Mouse (Mus musculus) activated CD4-positive, CD25-positive, alpha-beta regulatory T cell (primary cell): ENCODE measurements around the gene Rrp15. TPM values are rescaled to one million over a fixed set of nuclear protein-coding genes. Genes with fewer than 3 reads are reported as not detected.

Experiments
- polyA plus RNA-seq, 2 experiments: library from polyadenylated mRNA; unstranded; fragments of 100-300 nt; shearing (Covaris generic); gene quantifications; one replicate each; pipeline ENCODE4 v1.2.1; 2017

Rrp15 gene
- polyA plus RNA-seq: 10 to 100 TPM; 29.2 to 46.2 TPM

DNA sequence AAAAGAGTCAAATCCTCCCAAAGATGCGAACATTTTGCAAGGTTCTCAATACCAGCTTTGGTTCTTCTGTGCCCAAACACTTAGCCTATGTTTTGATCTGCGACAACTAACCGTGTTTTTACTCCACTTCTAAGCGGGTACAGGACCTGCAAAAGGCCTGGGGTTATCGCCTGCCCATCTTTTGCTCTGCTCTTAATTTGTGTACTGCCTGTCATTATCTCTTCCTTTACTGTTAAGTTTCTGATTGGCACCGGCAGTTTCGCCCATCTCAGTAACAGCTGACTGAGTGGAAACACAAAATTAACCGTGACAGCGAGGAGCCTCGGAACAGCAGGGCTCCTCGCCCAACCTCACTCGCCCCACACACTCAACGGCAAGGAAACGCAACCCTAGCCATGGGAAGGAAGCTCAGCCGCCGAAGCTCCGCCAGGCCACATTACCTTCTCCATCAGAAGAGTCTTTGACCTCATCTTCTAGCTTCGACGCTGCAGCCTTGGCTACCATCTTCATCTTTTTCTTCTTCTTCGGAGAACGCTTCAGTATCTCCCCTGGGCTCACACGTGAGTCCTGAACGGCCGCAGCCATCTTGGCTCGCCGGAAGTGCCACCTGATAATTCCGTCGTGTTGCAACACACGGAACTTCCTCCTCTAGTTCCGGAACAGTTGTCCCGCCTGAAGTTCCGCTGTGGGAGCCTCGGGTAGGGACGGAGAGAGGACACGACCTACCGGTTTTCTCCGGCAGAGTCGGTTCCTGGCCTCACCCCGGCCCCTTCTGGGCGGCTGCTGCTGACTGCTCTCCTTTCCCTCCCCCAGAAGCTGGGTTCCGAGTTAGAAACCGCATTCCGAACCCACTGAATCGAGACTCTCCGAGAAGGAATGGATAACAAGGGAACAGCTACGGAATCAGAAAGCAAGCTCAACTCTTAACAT is at the start of gene Rrp15:
Gene Rrp15, minus strand, starts transcription at position 635 of the 930 bp plus-strand sequence.

GRCm38 (mm10) chr1:186705915-186706248 is 43.3 kb downstream of the Rrp15 start, which contains the start of gene Tgfb2:
Gene Tgfb2, minus strand, starts transcription at chr1:186705989.

Other genes starting within 250 kb of the Rrp15 start
- under 1 TPM in 1 of 2 experiments, not detected in 1; 0.29 TPM for gene Tgfb2, start 43.4 kb downstream of the Rrp15 start, polyA plus RNA-seq
- not detected for gene D1Pas1, start 218.1 kb upstream of the Rrp15 start, polyA plus RNA-seq